In genomic region chr5:51534456-51534855, GRCm38 (mm10) we compare ENCODE assay signal across 16 mouse cellular contexts. TPM values are rescaled to one million over a fixed set of nuclear protein-coding genes. Genes with fewer than 3 reads are reported as not detected.
"Had no signal": no experiment of that assay in that cellular context is flagged by ENCODE, and none has a peak within 500 bp of the region (broad histone marks: within the 10 kb centered on the region; RNA-seq: fewer than 3 reads in every experiment).

No protein-coding gene starts in this region.

- H3K27me3 ChIP-seq: limb, embryonic 15.5 days; liver, embryonic 12.5 days; neural tube, embryonic 15.5 days; stomach, embryonic 15.5 days had no signal

- H3K4me1 ChIP-seq: limb, embryonic 15.5 days; liver, embryonic 12.5 days; neural tube, embryonic 15.5 days; stomach, embryonic 15.5 days had no signal

- H3K4me3 ChIP-seq: limb, embryonic 15.5 days; liver, embryonic 12.5 days; midbrain, embryonic 10.5 days; myocyte; neural tube, embryonic 15.5 days; stomach, embryonic 15.5 days had no signal

- H3K27ac ChIP-seq: limb, embryonic 15.5 days; liver, embryonic 12.5 days; midbrain, embryonic 10.5 days; neural tube, embryonic 15.5 days; stomach, embryonic 15.5 days had no signal

- H3K9ac ChIP-seq: limb, embryonic 15.5 days; liver, embryonic 12.5 days; lung, embryonic 14.5 days; neural tube, embryonic 15.5 days; stomach, embryonic 15.5 days had no signal

- H3K4me2 ChIP-seq: limb, embryonic 15.5 days; liver, embryonic 12.5 days; lung, embryonic 14.5 days; neural tube, embryonic 15.5 days; stomach, embryonic 15.5 days had no signal

- ATAC-seq: liver, embryonic 12.5 days had no signal

- H3K9me3 ChIP-seq: limb, embryonic 15.5 days; liver, embryonic 12.5 days; midbrain, embryonic 10.5 days; neural tube, embryonic 15.5 days; stomach, embryonic 15.5 days had no signal

- H3K36me3 ChIP-seq: limb, embryonic 15.5 days; liver, embryonic 12.5 days; midbrain, embryonic 10.5 days; neural tube, embryonic 15.5 days; stomach, embryonic 15.5 days had no signal

- DNase-seq: kidney, postnatal 36 days; layer of hippocampus, adult 9-11 months; layer of hippocampus, postnatal 36 days; lung, embryonic 14.5 days; lung, postnatal 10 days; lung, postnatal 4 days; midbrain, embryonic 14.5 days; right cerebral cortex, adult 18-20 months; thymus, postnatal 4 days had no signal

RNA-seq across cellular contexts. Expression of gene Ppargc1a, which starts 33.1 kb away (rescaled TPM):
- total RNA-seq: megakaryocyte, adult 5-6 weeks had no signal
